Mouse (Mus musculus) testis, postnatal 14 days (tissue): ENCODE data around the gene Tmem143.
"Not testable (repeated sequence)": the region's sequence is repeated elsewhere in the genome, so short reads cannot be mapped to it uniquely, and the experiment has no call there.

Source experiments
- DNase-seq: peaks from one replicate; pipeline ENCODE4 v3.0.0; 2021; ENCODE audit warnings: low spot score

Gene Tmem143

DNA sequence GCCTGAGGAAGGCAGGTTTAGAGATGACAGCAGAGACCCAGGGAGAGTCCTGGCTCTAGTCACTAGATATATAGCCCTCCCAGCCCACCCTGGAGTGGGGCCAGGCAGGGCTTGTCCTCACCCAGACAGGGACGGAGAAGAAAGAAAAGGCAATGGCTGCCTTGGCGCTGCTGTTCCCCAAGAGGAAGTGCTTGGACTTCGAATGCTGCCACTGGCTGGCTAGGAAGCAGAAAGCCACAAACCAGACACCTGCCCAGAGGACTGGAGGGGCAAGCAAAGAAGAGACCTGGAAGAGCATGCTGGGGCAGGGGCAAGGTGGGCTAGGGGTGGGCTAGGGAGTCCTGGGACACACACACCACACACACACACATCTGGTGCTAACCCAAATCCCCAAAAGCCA, 9.5 kb upstream of the Tmem143 start:
- DNase-seq, result no peak

DNA sequence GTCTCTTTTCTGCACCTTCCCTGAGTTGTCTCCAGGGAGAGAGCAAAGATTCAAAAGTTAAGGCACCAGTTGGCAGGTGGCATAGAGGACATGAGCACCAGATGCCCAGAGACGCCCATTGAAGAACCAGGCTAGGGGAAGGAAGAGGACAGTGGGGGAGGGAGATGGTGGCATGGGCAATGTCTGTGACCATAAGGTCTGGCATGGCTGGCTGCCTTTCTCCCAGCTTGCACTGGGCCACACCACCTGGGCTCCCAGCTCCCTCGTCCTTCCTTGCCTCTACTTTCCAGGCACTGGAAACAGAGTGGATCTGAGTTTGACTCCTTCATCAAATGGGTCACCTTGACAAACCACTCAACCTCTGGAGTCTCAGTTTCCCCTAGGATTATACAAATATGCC, 4.1 kb upstream of the Tmem143 start:
- no peak for DNase-seq

DNA sequence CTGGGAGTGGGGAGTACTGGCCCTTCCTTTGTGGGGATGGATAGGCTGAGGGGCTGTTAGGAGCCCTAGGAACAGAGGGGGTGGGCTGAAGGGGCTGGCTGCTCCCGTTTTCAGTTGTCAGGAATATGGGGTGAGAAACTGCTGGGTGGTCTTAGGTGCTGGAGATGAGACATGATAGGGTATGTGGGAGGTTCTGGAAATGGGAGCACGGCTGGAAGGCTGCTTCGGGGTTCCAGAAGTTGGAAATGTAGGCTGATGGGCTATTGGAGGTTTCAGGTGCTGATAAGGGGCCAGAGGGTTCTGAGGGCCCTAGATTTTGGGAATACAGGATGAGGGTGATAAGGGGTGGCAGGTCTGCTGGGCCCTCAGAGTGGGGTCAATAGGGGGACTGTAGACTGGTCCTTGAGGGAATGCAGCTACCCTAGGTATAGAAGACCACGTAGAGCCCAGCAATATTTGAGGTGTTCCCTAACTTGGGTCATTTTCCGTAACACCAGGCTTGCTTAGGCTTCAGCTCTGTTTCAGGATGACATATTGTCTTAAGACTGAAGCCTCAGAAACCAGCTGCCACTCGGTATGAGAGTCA, 717 bp upstream of the Tmem143 start:
- no peak for DNase-seq

DNA sequence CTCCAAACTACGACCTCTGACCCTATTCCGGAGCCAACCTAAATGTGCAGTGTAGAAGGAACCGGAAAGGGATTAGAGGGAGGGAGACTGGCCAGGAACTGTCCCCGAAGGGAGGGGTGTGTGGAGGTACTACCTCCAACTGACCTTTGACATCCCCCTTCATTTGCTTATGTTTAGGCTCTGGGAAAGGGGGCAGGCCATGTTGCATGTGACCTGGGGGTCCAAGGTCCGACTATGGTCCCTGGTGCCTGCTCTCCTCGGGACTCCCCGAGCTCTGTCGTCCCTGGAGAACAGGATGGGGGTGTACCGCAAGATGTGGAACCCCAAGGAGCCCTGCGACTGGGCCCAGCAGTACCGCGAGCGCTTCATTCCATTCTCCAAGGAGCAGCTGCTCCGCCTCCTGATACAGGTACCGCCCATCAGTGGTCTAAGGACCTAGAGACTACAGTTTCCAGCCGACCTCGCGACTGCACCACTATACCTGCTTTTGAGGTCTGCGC, 567 bp downstream of the Tmem143 start:
- peak; percentile 71 for DNase-seq

DNA sequence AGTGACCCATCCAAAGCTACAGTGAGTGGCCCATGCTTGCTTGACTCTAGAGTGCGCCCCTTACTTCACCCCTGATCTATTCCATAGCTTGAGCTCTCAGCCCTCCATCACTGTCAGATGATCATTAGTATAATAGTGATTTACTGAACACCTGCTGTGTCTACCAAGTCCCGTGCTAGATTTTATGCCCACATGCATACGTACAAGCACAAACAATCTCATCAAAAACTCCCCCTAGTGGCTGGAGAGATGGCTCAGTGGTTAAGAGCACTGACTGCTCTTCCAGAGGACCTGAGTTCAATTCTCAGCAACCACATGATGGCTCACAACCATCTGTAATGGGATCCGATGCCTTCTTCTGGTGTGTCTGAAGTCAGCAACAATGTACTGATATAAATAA, 1.4 kb downstream of the Tmem143 start:
- DNase-seq, result not testable (repeated sequence)

DNA sequence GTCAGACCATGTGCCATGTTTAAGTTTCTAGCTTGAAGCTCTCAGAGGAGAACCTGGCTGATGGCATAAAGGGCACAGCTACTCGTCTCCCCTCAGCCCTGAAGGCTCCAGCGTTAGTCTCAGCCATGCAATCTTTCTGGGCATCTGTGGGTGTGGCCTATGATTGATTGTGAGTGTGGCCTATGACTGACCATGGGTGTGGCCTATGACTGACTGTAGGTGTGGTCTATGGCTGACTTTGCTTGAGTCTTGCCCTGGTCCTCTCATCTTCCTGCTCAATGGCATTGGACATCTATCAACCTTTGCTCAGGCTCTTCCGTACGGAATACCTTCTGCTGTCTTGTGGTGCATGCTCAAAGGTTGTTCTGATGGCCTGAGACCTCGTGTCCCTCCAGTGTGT, 4.8 kb downstream of the Tmem143 start:
- no peak for DNase-seq

DNA sequence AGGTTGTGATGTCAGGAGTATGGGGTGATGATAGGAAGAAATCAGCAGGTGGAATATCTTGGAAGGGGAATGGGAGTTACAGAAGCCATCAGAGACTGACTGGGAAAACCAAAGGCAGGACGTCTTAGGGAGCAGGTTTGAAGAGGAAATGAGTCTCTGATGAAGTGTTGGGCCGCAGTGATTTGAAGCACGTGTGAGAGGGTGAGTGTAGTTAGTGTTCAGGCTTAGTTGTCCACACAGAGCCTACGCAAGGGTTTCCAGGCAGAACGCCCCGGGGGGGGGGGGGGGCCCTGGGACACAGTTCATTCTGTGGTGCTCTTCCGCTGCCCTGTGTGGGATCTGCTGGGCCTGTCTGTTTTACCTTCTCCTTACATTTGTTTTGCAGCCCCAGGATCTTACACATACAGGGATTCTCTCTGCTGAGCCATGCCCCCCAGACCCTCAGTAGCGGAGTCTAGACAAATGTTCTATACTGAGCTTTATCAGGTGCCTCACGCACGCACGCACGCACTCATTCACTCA, 5.8 kb downstream of the Tmem143 start:
- DNase-seq, result no peak

DNA sequence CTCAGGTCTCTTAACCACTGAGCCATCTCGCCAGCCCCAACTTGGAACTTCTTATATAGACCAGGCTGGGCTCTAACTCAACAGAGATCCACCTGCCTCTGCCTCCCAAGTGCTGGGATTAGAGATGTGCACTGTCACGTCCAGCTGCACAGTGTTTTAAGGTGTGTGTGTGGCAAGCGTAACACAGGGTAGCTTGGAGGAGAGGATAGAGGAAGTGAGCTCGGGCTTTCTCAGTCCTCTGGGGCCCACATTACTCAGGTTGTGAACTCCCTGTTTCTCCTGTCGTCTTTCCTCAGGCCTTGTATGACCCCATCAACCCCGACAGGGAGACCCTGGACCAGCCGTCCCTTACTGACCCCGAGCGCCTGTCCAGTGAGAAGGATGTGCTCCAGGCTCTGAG, 9.9 kb downstream of the Tmem143 start:
- DNase-seq, result no peak

DNA sequence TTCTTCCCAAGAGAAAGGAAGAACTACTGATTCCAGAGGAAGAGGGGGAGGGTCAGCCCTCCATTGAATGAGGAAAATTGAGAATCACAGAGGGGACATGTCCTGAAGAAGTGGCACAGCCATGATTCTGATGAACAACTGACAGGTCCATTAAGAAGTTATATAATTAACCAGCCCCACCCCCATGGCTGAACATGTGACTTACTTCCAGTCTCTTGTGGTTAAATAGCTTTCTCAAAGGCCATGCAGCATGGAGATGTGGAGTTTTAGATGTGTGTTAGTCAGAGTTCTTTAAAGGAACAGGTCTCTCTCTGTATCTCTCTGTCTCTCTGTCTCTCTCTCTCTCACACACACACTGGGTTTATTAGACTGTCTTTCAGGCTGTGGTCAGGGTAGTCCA, 11.6 kb downstream of the Tmem143 start:
- DNase-seq, result no peak

DNA sequence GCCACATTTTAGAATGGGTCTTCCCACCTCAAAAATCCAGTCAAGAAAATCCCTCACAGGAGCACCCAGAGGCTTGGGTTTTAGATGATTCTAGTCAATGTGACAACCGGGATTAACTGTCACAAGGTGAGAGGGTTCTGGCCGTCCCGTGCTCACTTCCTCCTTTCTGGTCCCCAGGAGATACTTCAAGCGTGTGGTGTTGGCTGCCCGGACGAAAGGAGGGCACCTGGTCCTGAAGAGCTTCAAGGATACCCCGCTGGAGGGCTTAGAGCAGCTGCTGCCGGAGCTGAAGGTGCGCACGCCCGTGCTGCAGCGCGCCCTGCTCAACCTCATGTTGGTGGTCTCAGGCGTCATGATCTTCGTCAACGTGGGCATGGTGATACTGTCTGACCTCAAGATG, 12.4 kb downstream of the Tmem143 start:
- DNase-seq, result no peak

DNA sequence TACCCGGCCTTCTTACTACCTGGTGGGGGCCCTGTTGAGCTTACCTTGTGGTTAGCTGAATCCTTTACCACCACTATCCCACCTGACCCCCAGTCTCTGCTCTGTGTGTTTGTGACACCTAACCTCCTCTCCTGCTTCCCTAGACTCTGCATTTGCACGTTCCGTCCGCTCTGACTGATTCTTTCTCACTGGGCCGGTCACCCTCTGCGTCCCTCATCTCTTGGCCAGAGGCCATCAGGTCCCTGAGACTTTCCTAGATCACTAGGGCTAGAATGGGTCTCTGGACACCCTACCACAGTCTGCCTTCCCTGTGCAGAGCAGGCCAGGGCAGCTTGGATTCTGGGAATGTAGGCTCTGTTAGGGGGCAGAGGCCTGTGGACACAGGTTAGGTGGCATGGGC, 17.3 kb downstream of the Tmem143 start:
- DNase-seq, result no peak

DNA sequence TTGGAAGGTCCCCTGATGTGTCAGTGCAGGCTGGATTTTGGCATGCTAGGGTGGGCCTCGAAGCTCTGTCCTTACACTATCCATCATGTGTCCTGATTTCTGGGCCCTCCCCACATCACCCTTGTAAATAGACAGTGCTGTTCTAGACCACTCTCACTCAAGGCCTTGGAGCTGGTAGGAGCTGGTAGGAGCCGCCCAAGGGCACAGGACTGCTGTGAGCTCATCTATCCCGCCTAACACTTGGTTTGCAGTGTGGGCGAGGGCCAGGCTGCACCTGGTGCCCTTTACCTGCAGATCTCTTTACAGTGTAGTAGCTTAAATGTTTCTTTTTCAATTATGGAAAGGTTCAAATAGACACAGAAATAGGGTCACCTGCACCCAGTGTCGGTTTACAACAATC, 18.3 kb downstream of the Tmem143 start:
- DNase-seq, result no peak

DNA sequence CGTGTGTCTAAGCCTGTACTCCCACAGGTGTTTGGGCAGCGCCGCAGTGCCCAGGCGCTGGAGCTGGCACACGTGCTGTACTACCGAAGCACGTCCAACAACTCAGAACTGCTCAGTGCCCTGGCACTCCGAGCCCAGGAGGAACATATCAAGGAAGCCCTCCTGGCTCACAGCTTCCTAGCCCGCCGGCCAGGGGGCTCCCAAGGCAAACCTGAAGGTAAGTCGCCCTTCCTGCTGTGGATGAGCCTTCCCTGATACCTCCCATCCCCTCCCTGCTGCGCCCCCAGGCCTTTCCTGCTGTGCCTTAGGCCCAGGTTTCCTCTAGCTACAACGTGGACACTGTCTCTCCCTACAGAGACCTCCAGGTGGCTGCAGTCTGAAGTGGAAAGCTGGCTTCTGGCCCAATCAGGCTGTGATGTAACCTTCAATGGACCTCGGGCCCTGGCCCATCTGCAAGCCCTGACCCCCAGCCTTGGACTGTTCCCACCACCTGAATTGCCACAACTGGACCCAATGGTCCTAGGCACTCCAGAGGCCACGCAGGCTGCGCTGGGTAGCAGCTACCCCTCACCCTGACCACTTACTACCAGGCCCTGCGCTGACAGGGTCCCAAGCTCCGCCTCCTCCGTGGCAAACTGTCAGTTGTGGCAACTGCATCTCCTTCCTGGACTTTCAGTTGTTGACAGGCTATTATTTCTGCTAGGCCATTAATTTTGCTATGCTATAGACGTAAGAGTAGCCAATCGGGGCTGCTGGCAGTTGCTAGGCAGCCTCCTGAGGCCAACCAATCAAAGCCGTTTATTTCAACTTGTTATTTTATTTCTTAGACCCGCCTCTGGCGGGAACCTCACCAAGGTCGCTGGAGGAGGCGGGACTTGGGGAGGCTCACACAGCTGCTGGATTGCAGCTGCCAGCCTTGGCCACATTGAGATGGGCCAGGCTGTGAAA, 19.6 kb downstream of the Tmem143 start:
- DNase-seq, result peak; percentile 83

DNA sequence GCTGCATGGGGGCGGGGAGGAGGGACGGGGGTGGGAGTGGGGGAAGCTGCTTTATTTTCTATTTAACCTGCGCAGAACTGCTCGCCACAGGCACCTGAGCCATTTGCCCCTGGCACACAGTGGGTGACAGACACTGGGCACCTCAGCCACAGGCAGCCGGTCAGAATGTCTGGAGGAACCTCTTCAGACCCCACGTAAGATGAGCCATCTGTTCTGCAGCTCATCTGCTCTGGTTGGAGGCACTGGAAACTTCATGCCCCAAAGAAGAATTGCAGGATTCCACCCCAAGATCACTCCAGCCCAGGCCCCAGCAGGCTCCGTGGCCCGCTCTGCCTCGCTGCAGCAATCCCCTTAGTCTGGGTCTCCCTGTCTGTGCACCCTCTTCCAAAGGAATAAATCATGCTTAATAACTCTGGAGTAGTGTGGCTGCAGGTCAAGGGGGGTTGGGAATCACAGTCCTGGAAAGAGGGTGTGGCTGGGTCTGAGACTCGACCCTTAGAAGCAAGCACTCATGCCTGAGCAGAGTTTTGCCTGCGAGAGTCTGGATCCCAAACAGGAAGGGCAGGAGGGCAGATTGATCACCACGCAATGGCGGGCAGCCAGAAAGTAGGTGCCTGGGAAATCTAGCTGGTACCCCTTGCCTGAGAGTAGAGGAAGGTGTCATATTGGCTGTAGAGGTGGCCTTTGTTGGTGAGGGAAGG, 20.4 kb downstream of the Tmem143 start:
- DNase-seq, result no peak

DNA sequence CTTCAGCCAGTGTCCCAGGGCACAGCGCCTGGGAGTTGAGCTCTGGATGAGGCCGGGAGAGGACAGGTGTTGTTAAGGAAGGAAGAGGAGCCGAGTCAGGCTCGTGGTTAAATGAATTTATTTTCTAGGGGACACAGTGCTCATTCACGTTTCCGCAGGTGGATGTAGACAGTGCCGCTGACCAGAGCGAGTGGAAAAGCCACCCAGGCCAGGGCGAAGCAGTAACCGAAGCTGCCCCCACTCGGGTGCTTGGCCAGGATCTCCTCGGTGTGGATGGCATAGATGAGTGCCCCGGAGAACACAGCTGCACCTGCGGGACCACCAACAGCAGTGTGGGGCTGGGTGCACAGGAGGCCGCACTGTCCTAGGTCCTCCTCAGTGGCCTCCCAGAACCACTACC, 21.2 kb downstream of the Tmem143 start:
- no peak for DNase-seq

DNA sequence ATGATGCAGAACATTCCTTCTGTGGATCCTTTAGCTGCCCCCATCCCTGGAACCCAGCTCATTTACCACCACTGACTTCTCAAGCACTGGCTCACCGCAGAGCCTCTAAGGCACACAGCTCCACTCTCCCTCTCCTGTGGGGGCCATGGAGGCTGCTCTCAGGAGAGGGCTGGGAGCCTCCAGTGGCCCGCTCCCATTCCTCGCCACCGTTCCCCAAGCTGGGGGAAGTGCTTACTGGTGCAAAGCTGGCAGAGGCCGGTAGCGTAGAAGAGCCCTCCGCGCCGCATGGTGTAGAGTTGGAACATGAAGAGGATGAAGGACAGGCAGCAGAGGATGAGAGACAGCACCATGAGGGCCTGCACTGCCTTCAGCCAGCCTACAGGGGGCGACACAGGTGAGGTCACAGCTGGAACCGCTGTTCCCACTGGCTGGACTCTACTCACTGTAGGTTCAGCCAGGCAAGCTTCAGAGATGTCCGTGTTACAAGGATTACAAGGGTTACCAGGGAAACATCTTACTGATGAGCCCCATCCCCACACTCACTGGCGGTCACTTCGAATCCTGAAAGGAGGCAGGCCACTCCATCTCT, 22.4 kb downstream of the Tmem143 start:
- DNase-seq, result no peak

DNA sequence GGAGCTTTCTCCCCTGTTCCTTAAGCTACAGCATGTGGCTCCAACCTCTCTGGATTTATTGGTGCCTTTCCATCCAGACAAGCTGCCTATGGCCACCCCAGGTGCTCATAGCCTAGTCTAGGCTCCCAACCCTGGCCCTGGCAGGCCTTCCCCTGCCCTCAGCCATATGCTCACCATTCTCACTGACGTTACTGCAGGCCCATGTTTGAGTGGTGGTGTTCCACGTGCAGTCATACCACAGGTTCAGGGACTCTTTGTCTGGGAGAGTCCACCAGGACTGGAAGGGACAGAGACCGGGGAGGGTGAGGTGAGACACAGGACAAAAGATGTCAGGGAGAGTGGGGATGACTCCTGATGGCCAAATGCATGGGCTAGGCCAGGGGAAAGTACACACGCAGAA, 23.0 kb downstream of the Tmem143 start:
- no peak for DNase-seq

DNA sequence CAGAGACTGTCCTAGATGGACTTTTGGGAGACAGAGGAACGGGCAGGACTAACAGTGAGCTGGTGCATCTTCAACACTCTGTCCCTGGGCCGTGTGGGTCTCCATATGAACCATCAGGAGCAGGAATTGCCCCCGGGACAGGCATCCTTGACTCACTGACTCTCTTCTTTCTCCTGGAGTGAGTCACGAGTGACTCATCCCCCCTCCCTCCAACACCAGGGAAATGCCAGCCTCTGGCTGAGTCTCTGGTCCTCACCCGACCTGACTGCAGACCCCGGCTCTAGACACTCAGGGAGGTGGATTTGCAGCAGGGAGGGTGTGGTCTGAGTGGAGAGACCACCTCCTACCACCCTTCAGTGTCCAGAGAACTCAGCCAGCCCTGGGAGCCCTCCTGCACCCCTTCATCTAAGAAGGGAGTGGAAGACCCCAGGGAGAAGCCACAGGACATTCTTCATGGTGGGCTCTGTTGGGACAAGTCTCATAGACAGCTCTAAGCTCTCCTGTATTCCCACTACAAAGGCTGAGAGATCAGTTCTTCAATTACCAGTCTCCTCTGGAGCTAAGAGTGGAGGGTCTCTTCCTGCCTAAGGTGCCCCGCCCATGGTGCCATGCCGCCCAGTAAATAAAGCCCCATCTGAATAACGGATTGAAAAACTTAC, 24.0 kb downstream of the Tmem143 start:
- no peak for DNase-seq

DNA sequence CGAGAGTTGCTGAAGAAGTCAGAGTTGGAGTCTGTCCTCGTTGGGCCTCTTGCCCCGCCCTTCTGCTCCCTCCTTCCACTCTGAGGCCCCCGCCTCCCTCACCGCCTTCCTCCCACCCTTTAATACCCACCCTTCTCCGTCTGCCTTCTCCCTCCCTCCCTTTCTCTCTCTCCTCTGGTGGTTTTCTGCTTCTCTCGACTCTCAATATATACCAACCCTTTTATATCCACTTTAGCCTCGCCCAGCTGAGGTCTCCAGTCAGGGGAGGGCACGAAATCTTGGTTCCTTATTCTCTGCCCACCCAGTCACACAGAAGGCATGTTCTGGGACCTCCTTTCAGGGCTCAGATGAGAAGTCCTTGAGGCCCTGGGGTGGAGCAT, 24.5 kb downstream of the Tmem143 start, which contains the start of gene Emp3:
TSS of gene Emp3 (minus strand) at position 163 of the 380 bp plus-strand sequence.
- DNase-seq, result no peak

DNA sequence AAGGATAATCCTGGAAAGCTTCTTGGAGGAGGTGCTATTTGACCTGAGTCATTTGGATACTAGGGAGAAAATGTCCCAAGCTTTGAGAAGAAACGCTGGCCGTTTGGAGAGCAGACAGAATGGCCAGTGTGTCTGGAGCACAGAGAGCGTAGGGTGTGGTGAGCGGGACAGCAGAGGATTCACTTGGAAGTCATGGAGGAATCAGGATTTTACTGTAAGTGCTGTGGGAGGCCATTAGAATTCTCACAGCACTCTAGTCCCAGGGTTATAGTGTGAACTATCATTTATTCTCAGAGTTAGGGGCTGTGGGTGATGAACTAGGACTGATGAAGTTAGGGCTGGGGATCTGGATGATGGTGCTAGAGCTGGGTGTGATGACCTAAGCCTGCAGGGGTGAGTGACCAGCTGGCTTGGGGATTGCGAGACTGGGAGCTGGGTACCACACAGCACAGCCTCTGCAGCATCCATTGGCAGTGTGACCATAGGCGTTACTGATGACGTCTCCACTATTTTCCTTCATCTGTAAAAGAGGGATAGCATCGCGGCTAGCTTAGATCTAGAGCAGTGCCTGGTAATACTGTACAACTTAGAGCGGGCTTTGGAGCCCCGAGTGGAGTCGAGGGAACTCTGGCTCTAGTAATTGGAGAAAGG, 25.3 kb downstream of the Tmem143 start:
- DNase-seq, result no peak
